Mouse (Mus musculus): ENCODE measurements around the gene Rgs4. TPM values are rescaled to one million over a fixed set of nuclear protein-coding genes. Genes with fewer than 3 reads are reported as not detected.

Rgs4 gene
- not detected in 2 replicates for total RNA-seq (2017)

- no peak for ATAC-seq (replicated peaks; ENCODE audit: low read depth, poor library complexity, severe bottlenecking)
Observed at GRCm38 (mm10) chr1:169747473-169747872, at the start of gene Rgs4. Gene Rgs4 (minus strand): TSS chr1:169747642.

DNA sequence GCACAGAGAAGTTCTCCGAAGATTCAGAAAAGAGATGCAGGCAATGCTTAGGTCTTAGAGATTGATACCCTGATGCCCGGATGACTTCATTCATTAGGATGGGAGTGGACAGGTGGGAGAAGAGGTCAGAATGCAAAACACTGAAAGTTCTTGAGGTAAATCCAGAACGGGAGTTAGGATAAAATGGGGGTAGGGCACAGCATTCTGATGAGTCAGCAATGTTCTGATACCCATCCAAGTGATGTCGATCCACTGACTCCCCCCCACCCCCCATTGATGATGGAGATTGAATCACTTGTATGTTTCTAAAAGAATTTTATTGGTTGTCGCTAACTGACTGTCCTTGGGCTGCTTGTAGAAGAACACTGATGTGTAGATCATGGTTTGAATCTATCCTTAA is 45.0 kb upstream of the Rgs4 start:
- no peak for ATAC-seq (replicated peaks; ENCODE audit: low read depth, poor library complexity, severe bottlenecking)

DNA sequence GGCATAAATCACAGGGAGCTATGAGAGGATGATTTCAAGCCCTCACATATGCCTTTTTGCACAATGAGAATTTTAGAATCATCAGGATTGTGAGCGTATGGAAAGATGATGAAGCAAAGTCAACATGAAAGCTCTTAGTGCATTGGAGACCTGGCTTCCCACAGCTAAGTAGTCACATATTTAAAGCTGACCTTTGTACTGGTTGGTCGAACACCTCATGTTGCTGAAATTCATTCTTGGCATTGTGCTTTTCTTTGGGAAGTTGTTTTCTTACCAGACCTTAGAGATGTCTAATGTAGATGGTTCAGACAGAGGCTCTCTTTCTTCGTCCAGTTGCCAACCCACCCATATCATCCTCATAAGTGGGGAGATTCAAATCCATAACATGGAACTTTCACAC is 38.5 kb upstream of the Rgs4 start:
- ATAC-seq (replicated peaks; ENCODE audit: low read depth, poor library complexity, severe bottlenecking) = no peak

DNA sequence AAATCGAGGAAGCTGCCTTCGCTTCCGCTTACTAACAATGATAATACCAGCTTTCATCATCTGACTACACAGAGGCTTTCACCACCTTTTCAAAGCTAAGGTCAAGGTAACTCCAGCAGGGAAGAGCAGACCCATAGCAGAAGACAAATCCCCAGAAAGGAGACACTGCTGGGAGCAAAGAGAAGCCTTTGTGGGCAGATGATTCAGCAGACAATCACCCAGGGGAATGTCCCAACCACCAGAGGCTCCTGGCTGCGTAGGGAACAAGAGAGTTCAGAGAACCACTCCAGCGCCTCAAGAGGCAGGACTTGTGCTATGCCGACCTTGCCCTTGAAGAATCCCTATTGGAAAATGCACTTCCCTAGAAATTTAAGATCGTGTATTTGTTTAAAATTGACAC is 29.1 kb upstream of the Rgs4 start:
- ATAC-seq (replicated peaks; ENCODE audit: low read depth, poor library complexity, severe bottlenecking) = no peak

- ATAC-seq (replicated peaks; ENCODE audit: low read depth, poor library complexity, severe bottlenecking) = no peak
Observed at GRCm38 (mm10) chr1:169764619-169764955, 17.1 kb upstream of the Rgs4 start.

GRCm38 (mm10) chr1:169763858-169764618 is 16.6 kb upstream of the Rgs4 start:
- ATAC-seq (replicated peaks; ENCODE audit: low read depth, poor library complexity, severe bottlenecking) = no peak

DNA sequence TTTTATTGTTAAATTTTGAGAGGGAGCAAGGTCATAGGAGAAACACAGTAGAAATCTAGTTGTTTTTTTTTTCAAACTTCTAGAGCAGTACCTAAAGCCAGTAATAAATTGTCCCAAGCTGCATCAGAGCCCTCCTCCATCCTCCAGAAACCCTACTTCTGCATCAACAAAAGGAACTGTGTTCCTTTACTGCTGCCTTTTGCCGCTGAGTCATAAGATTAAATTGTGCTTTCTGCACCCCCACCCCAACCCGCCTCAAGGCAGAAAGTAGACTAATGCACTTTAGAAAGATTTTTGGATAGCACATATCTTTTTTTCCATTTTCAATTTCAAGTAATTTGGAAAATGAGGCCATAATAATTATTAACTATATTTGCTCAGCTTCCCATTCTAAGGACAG is 15.1 kb upstream of the Rgs4 start:
- no peak for ATAC-seq (replicated peaks; ENCODE audit: low read depth, poor library complexity, severe bottlenecking)

DNA sequence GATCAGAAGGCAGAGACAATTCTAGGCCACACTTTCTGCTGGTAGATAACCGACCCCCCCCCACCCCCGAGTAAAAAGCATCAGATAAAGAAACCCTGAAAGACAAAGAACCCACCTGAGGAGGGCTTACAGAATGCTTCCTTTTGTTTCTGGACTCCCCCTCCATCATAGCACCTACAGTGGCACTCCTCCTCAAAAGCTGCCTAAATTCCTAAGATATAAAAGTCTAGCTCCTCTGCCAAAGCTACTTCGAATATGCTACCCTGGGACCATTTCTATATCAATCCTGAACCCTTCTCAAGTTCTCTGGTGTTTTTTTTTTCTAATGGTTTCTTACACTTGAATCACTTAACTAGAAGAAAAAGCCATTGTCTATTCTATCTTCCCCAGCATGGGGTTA is 9.1 kb upstream of the Rgs4 start:
- ATAC-seq (replicated peaks; ENCODE audit: low read depth, poor library complexity, severe bottlenecking) = no peak

GRCm38 (mm10) chr1:169752395-169752794 is 5.0 kb upstream of the Rgs4 start:
- ATAC-seq (replicated peaks; ENCODE audit: low read depth, poor library complexity, severe bottlenecking) = no peak

GRCm38 (mm10) chr1:169748439-169748838 is 997 bp upstream of the Rgs4 start:
- no peak for ATAC-seq (replicated peaks; ENCODE audit: low read depth, poor library complexity, severe bottlenecking)

DNA sequence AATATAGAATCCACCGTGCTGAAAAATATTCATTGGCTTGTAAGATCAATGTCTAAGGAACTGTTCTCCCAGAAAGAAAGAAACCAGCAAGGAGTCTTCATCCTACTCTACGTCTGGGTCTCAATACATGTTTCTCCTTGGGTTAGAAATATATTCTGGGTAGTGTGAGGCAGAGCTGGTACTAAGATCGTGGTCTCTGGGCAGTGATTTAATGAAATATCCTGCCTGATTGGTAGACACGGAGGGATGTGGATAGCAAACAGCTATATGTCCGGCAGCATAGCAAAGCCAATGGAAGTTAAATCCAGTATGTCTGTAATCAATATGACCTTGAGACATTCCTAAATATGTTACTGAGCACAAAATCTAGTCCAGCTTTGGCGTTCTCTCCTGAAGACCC is 460 bp upstream of the Rgs4 start:
- no peak for ATAC-seq (replicated peaks; ENCODE audit: low read depth, poor library complexity, severe bottlenecking)

GRCm38 (mm10) chr1:169741147-169741546 is 6.3 kb downstream of the Rgs4 start:
- ATAC-seq (replicated peaks; ENCODE audit: low read depth, poor library complexity, severe bottlenecking) = no peak

DNA sequence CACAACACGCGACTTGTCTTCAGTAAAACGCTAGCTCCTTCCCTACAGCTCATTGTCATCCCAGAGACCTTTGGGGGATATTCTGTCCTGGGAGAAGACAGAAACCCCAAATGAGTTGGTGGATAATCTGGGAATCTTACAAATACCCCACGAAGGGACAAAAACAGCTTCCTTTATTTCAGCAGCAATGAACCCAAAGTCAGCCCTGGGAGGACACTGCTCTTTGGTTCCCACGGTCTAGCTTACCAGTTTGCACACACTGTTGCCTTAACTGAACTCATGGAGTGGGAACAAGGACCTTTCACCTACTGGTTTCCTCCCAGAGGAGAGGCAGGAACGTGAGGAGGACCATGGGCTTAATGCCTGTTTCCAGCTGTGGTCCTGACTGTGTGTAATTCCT is 10.2 kb downstream of the Rgs4 start:
- ATAC-seq (replicated peaks; ENCODE audit: low read depth, poor library complexity, severe bottlenecking) = no peak

DNA sequence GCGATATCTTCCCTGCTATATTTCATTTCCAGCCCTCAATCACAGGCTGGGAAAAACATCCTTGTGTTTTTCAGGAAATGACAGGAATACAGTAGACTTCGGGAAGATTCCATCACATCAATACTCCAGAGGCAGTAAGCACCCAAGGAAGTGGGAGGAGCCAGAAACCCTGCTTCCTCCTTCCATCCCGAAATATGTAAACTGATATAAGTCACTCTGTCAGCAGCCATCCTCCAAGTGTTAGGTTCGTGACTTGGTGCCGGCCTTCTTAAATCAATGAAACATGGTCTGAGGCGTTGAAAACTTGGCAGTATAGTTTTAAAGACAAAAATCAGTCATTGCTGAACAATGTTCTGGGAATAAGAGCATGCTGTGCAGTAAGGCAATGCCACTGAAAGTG is 11.3 kb downstream of the Rgs4 start:
- no peak for ATAC-seq (replicated peaks; ENCODE audit: low read depth, poor library complexity, severe bottlenecking)

- no peak for ATAC-seq (replicated peaks; ENCODE audit: low read depth, poor library complexity, severe bottlenecking)
Observed at GRCm38 (mm10) chr1:169730599-169731100, 16.8 kb downstream of the Rgs4 start.

DNA sequence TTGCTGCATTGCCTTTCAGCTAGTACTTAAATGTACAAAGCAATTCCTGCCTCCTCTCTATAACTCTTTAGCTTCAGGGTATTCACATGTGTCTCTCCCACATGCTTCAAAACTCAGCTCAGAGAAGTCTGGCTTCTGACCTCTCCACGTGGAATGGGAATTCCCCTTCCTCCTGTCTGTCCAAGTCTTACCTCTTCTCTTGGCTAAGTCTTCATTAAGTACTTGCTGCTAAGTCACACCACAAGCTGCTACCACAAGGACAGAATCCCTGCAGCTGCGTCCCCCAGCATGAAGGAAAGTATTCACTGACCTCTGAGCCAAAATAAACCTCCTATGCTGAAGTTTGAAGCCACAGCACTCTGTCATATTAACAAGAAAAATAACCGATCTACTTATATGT is 21.1 kb downstream of the Rgs4 start:
- no peak for ATAC-seq (replicated peaks; ENCODE audit: low read depth, poor library complexity, severe bottlenecking)

DNA sequence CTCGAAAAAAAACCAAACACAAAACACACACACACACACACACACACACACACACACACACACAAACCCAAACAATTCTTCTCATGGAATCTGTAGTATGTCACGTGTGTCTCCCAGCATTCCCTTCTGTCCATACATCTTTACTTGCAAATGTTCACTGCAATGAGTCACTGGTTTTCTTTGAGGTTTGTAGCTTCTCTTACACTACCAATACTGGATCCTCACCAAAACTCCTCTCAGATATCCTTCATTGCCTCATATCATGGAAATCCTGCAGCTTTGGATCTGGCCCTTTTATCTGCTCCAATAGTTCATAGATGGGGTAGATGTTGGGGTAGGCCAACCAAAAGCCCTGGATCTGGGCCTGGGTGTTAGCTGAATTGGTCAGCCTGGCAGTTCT is 25.6 kb downstream of the Rgs4 start:
- no peak for ATAC-seq (replicated peaks; ENCODE audit: low read depth, poor library complexity, severe bottlenecking)

GRCm38 (mm10) chr1:169704395-169705087 is 42.9 kb downstream of the Rgs4 start:
- ATAC-seq (replicated peaks; ENCODE audit: low read depth, poor library complexity, severe bottlenecking) = no peak

DNA sequence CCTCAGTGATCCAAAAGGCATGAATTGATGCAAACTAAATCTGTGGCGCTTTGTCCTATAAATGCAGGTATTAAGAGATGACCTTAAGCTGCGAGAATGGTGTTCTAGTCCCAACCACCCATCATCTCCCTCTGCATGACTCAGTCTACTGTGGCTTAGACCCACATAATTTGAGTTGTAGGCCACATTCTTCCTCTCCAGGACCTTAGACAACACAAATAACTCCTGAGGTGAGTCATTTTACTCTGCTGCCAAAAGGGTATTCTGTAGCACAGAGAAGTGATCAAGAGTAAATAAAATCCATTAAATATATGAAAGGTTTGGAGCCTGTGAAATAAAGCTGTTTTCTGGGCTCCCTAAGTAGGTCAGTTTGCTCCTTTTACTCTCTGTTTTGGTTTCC is 48.3 kb downstream of the Rgs4 start:
- ATAC-seq (replicated peaks; ENCODE audit: low read depth, poor library complexity, severe bottlenecking) = no peak

- no peak for ATAC-seq (replicated peaks; ENCODE audit: low read depth, poor library complexity, severe bottlenecking)
Observed at GRCm38 (mm10) chr1:169697236-169697635, 50.2 kb downstream of the Rgs4 start.

GRCm38 (mm10) chr1:169695356-169695755 is 52.1 kb downstream of the Rgs4 start:
- ATAC-seq (replicated peaks; ENCODE audit: low read depth, poor library complexity, severe bottlenecking) = no peak

DNA sequence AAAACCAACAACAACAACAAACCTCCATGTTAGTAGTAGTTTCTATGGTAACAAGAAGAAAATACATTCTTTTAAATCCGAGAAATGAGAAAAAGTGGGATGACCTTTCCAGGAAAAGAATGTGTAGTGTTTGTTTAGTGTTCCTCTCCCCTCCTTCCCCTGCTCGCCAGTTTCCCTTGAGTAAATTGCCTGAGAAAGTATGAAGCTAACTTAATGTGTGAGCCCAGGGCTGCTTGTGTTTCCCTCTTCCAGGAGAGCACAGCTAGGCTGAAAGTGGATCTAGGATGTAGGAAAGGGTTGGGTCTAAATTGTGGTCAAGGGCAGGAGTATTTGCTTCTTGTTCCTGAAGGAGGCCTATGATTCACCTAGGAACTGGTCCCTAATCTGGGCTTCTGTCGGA is 53.9 kb downstream of the Rgs4 start:
- ATAC-seq (replicated peaks; ENCODE audit: low read depth, poor library complexity, severe bottlenecking) = no peak
